Comparison of ENCODE assay signal across 1 mouse cellular context in the genomic region with DNA sequence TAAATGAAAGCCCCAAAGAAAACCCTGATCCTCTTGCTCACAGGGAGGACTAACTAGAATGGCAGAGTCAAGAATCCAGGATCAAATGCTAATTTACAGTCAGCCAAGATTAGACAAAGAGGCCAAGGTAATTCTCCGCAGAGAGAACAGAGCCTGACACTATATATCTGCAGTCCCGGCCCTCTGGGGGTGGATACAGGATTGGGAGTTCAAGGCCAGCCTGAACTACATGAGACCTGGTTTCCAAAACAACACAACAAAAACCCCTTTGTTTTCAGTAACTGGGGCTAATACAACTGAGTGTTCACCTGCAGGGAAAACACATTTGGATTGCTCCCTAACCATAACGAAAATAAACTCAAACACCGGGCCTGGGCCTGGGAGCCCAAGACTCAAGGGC.
TF ChIP-seq lines count a peak whose summit lies in the region.

No protein-coding gene starts in this region.

TF ChIP-seq in MEL, 35 proteins besides CTCF, POLR2A, EP300 and RAD21:
- TF ChIP-seq UBTF (IDR thresholded peaks at IDR 0.05; ENCODE audit: borderline replicate concordance, insufficient read depth, low read depth, low read length) (no peak), NRF1 (IDR thresholded peaks at IDR 0.05; ENCODE audit: insufficient read depth, low read depth, low read length, poor library complexity, severe bottlenecking) (no peak), ZMIZ1 (IDR thresholded peaks at IDR 0.05; ENCODE audit: low read depth, low read length) (no peak), MXI1 (IDR thresholded peaks at IDR 0.05; ENCODE audit: low read depth, low read length) (no peak), CHD1 (IDR thresholded peaks at IDR 0.05; ENCODE audit: low read depth, low read length) (no peak), SMC3 (IDR thresholded peaks at IDR 0.05; ENCODE audit: low read depth, low read length) (no peak)
